Mouse (Mus musculus) MEL (cell line): ENCODE measurements around the gene Vps52.

ENCODE experiments used
- CTCF ChIP-seq, 3 experiments: IDR thresholded peaks in 2 of 3; conservative IDR thresholded peaks in 1 of 3; 2 replicates each; pipeline ENCODE4 v1.5.1; 2011 to 2012; ENCODE audit warnings: low read length in 3 of 3, low read depth in 2 of 3, mild to moderate bottlenecking in 2 of 3, improper control_type of control experiment in 1 of 3, inconsistent platforms in 1 of 3, mixed read lengths in 1 of 3, moderate library complexity in 1 of 3; ENCODE audit not compliant: control insufficient read depth in 1 of 3, insufficient read depth in 1 of 3, poor library complexity in 1 of 3, severe bottlenecking in 1 of 3
- ETS1 ChIP-seq: IDR thresholded peaks from 2 replicates; pipeline ENCODE4 v1.6.1; 2012; ENCODE audit warnings: low read depth, mild to moderate bottlenecking, inconsistent platforms, low read length, improper control_type of control experiment, moderate library complexity
- MYC ChIP-seq: IDR thresholded peaks from 2 replicates; pipeline ENCODE4 v1.6.1; 2011; ENCODE audit warnings: low read depth, mild to moderate bottlenecking, low read length, improper control_type of control experiment, moderate library complexity
- RAD21 ChIP-seq: IDR thresholded peaks from 2 replicates; pipeline ENCODE4 v1.6.1; 2011; ENCODE audit warnings: mild to moderate bottlenecking, low read depth, low read length, improper control_type of control experiment
- TAL1 ChIP-seq: IDR thresholded peaks from 2 replicates; pipeline ENCODE4 v1.6.1; 2012; ENCODE audit warnings: mild to moderate bottlenecking, inconsistent platforms, low read length, moderate library complexity, mixed read lengths

- TF ChIP-seq CTCF (IDR thresholded peaks at IDR 0.05 in 2 of 3, conservative IDR thresholded peaks at IDR 0.05 in 1 of 3; ENCODE audit: control insufficient read depth in 1 of 3, insufficient read depth in 1 of 3, low read depth in 2 of 3, low read length in 3 of 3, poor library complexity in 1 of 3, severe bottlenecking in 1 of 3): peak; percentile 26 to 51 (median 50); a peak in 5 of 6 replicates
- no peak for TF ChIP-seq ETS1
- no peak for TF ChIP-seq TAL1
- TF ChIP-seq MYC: no peak
- TF ChIP-seq RAD21: peak; percentile 36
These were observed 29.2 kb upstream of the Vps52 start for GRCm38 (mm10) chr17:33926207-33926932.
